Mouse (Mus musculus): ENCODE measurements at regions not wholly inside any gene's neighbourhood (a gene's known extent, or its start where the extent isn't known, plus 50 kb on each side); places are given as distances from the start of the nearest gene placed in this dataset.

- H3K27ac ChIP-seq (ENCODE audit: poor library complexity, severe bottlenecking), result no peak overlapping the region
- ATAC-seq (ENCODE audit: insufficient number of reproducible peaks, low FRiP score), result no peak
- no peak overlapping the region for H3K9ac ChIP-seq
- no peaks in the 10 kb centered on the region for H3K36me3 ChIP-seq
- no peak overlapping the region for H3K4me3 ChIP-seq
- no peaks in the 10 kb centered on the region for H3K27me3 ChIP-seq (replicated peaks)
- H3K4me1 ChIP-seq (replicated peaks), result no peaks in the 10 kb centered on the region
- 69% methylated on average over 4 of the region's 4 CpGs for WGBS
- no peak overlapping the region for H3K4me2 ChIP-seq
- H3K9me3 ChIP-seq (replicated peaks), result no peaks in the 10 kb centered on the region
Measured at GRCm38 (mm10) chr1:143200213-143200889, 440.1 kb upstream of the B3galt2 start.

DNA sequence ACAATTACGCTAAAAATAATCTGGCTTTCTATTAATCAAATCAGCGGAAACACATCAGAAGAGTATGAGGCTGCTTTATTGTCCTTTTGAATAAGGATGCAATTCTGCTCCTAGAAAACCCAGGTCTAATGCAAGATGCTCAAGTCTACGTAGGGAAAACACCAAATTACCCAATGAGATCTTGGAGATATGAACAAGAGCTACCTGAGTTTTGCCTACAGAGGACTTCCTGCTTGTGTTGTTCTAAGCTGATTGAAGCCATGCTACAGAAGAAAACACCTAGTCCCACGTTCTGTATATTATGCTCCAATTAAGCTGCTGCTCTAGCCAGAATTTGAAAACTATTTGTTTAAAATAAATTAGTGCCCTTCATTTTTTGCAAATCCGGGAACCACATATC lies 439.5 kb upstream of the B3galt2 start:
- 81% methylated on average over 5 of the region's 5 CpGs for WGBS
- Histone ChIP-seq H3K9me3 (replicated peaks) (no peaks in the 10 kb centered on the region), H3K36me3 (no peaks in the 10 kb centered on the region), H3K27ac (ENCODE audit: poor library complexity, severe bottlenecking) (no peak overlapping the region), H3K4me3 (no peak overlapping the region), H3K9ac (no peak overlapping the region), H3K27me3 (replicated peaks) (no peaks in the 10 kb centered on the region), H3K4me2 (no peak overlapping the region), H3K4me1 (replicated peaks) (no peaks in the 10 kb centered on the region)
- no peak for ATAC-seq (ENCODE audit: insufficient number of reproducible peaks, low FRiP score)

- peak; percentile 77 for ATAC-seq (ENCODE audit: insufficient number of reproducible peaks, low FRiP score)
- no peaks in the 10 kb centered on the region for H3K4me1 ChIP-seq (replicated peaks)
- WGBS, result 39% methylated on average over 3 of the region's 3 CpGs
- no peak overlapping the region for H3K4me2 ChIP-seq
- H3K36me3 ChIP-seq, result no peaks in the 10 kb centered on the region
- no peaks in the 10 kb centered on the region for H3K27me3 ChIP-seq (replicated peaks)
- no peak overlapping the region for H3K27ac ChIP-seq (ENCODE audit: poor library complexity, severe bottlenecking)
- no peaks in the 10 kb centered on the region for H3K9me3 ChIP-seq (replicated peaks)
- H3K9ac ChIP-seq, result no peak overlapping the region
- H3K4me3 ChIP-seq, result no peak overlapping the region
Measured at GRCm38 (mm10) chr1:143202182-143202581, 438.3 kb upstream of the B3galt2 start.

GRCm38 (mm10) chr1:143204070-143204469 lies 436.4 kb upstream of the B3galt2 start:
- no peak overlapping the region for H3K27ac ChIP-seq (ENCODE audit: poor library complexity, severe bottlenecking)
- no peak for ATAC-seq (ENCODE audit: insufficient number of reproducible peaks, low FRiP score)
- no peaks in the 10 kb centered on the region for H3K36me3 ChIP-seq
- no peaks in the 10 kb centered on the region for H3K9me3 ChIP-seq (replicated peaks)
- no peak overlapping the region for H3K4me3 ChIP-seq
- H3K27me3 ChIP-seq (replicated peaks), result no peaks in the 10 kb centered on the region
- H3K4me2 ChIP-seq, result no peak overlapping the region
- no peak overlapping the region for H3K9ac ChIP-seq
- H3K4me1 ChIP-seq (replicated peaks), result no peaks in the 10 kb centered on the region

DNA sequence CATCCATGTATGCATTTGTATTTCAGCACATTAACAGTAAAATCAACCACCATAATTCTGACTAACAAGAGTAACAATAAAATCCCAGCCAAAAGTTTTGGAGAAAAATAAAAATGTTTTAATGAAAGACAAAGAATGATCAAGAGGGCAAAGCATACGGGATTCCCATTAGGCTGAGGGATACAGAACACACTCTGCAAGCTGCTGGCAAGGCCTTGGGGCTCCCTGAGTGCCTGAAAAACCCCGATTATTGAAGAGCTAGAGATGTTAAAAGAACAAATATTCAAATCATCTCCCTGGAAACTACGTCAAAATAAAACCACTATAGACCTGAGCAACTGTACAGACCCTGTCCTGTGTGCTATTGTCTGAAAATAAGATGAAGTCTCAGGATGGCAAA lies 433.5 kb upstream of the B3galt2 start:
- H3K36me3 ChIP-seq, result no peaks in the 10 kb centered on the region
- no peak for ATAC-seq (ENCODE audit: insufficient number of reproducible peaks, low FRiP score)
- no peaks in the 10 kb centered on the region for H3K27me3 ChIP-seq (replicated peaks)
- no peak overlapping the region for H3K9ac ChIP-seq
- H3K4me2 ChIP-seq, result no peak overlapping the region
- H3K9me3 ChIP-seq (replicated peaks), result no peaks in the 10 kb centered on the region
- no peak overlapping the region for H3K27ac ChIP-seq (ENCODE audit: poor library complexity, severe bottlenecking)
- no peak overlapping the region for H3K4me3 ChIP-seq
- no peaks in the 10 kb centered on the region for H3K4me1 ChIP-seq (replicated peaks)
- 73% methylated on average over 3 of the region's 3 CpGs for WGBS

DNA sequence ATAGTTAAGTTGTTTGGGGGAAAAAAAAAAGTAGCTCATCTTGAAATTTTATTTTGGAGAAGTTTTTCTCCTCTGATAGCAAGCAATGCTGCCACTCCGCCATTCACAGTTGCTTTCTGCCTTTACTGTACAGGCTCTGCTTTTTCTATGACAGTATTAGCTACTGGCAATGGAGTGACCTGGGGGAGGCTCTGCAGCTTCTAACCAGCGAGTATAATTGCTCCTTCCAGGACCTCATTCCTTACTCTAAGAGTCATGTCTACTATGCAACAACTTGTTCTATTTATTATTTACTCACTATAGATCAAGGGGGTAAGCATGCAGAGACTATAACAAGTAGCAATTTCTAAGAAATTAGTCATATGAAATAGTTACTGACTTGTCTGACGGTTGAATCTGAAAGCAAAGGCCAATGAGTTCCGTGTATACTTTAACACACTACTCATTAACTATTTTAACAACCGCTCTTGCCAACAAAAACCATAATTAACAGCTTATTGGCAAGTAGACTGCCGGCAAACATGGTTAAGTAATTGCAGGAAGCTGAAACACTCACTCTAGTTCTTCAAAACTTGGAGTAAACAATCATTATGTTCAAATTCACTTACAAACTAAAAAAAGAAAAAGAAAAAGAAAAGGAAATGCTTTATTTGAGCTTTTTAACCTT lies 432.9 kb upstream of the B3galt2 start:
- Histone ChIP-seq H3K27ac (ENCODE audit: poor library complexity, severe bottlenecking) (no peak overlapping the region), H3K36me3 (no peaks in the 10 kb centered on the region), H3K4me2 (no peak overlapping the region), H3K4me1 (replicated peaks) (no peaks in the 10 kb centered on the region), H3K9me3 (replicated peaks) (no peaks in the 10 kb centered on the region), H3K4me3 (no peak overlapping the region), H3K27me3 (replicated peaks) (no peaks in the 10 kb centered on the region), H3K9ac (no peak overlapping the region)
- no peak for ATAC-seq (ENCODE audit: insufficient number of reproducible peaks, low FRiP score)
- WGBS, result 75% methylated on average over 6 of the region's 6 CpGs

DNA sequence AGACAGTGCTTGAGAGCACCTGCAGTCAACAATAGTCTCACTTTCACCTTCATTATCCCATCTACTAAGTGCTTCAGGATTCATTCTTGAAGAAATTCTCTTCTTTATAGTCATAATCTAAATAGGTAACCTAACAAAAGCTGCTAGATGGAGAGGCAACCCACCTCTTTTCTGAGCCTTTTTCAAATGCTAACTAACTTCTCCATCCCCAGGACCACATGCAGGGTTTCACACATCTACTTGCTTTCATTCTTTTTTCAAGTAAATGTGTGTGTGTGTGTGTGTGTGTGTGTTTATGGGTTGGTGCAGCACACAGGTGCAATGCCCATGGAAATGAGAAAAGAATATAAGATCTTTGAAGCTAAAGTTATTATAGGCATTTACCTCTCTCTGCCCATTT lies 423.1 kb upstream of the B3galt2 start:
- H3K9me3 ChIP-seq (replicated peaks), result no peaks in the 10 kb centered on the region
- no peak for ATAC-seq (ENCODE audit: insufficient number of reproducible peaks, low FRiP score)
- no peak overlapping the region for H3K9ac ChIP-seq
- H3K27me3 ChIP-seq (replicated peaks), result no peaks in the 10 kb centered on the region
- H3K4me2 ChIP-seq, result no peak overlapping the region
- H3K36me3 ChIP-seq, result no peaks in the 10 kb centered on the region
- H3K4me1 ChIP-seq (replicated peaks), result no peaks in the 10 kb centered on the region
- H3K27ac ChIP-seq (ENCODE audit: poor library complexity, severe bottlenecking), result no peak overlapping the region
- no peak overlapping the region for H3K4me3 ChIP-seq

DNA sequence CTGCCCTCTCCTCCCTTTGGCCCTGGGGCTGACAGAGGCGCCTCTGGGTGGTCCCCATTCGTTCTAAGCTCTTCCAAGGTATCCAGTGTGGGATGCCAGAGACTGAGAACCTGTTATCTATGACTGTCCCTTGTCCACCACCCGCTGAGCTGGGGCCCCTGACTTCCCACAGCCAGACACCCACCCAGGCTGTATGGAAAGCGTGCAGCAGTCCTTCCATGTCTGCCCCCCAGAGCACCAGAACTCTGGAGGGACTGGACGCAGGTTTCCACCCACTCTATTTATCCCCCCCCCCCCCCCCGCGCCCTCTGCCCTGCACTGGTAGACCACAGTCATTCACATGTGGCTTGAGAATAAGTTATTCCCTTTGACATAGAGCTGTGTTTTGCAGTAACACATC lies 408.5 kb upstream of the B3galt2 start:
- WGBS, result 85% methylated on average over 7 of the region's 7 CpGs
- Histone ChIP-seq H3K27ac (ENCODE audit: poor library complexity, severe bottlenecking) (no peak overlapping the region), H3K27me3 (replicated peaks) (no peaks in the 10 kb centered on the region), H3K4me3 (no peak overlapping the region), H3K36me3 (no peaks in the 10 kb centered on the region), H3K4me1 (replicated peaks) (no peaks in the 10 kb centered on the region), H3K9me3 (replicated peaks) (peaks cover 7% of the 10 kb centered on the region; the same call in 1 of the 2 replicates), H3K4me2 (no peak overlapping the region), H3K9ac (no peak overlapping the region)
- ATAC-seq (ENCODE audit: insufficient number of reproducible peaks, low FRiP score), result no peak

DNA sequence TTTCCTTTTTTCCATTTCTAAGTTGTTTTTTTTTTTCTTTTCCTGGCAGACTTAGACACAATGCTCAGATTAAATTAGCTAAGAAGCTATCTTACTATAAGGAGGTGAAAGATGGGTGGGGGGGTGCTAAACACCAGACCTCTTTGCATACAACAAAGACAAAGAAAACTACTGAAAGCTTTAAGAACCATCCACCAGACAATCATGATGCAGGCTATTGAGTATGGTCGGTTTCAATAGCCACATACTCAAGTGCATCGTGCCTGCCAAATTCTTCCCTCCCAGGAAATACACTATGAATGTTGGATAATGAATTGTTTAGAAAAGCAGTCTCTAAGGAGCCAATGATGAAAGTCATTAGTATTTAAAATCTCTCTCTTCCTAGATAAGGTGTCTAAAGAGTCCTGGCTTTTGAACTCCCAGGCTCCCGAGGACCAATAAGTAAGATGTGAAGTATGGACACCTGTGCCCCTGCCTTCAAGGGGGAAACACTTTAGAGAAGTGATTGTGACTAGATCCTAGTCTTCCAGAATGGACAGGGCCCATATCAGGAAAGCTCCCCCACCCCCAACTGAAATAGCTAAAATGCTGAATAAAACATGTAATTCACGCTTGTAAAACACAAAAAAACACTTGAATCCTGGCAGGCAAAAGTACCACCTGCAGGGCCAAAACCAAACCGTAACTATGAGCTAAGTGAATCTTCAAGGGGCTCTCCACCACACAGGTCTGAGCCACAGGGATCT lies 381.8 kb upstream of the B3galt2 start:
- Histone ChIP-seq H3K27me3 (replicated peaks) (no peaks in the 10 kb centered on the region), H3K4me2 (no peak overlapping the region), H3K9me3 (replicated peaks) (no peaks in the 10 kb centered on the region), H3K9ac (no peak overlapping the region), H3K36me3 (no peaks in the 10 kb centered on the region), H3K4me3 (no peak overlapping the region), H3K4me1 (replicated peaks) (no peaks in the 10 kb centered on the region), H3K27ac (ENCODE audit: poor library complexity, severe bottlenecking) (no peak overlapping the region)
- WGBS, result 68% methylated on average over 5 of the region's 5 CpGs
- no peak for ATAC-seq (ENCODE audit: insufficient number of reproducible peaks, low FRiP score)

GRCm38 (mm10) chr1:143263263-143264038 lies 377.0 kb upstream of the B3galt2 start:
- ATAC-seq (ENCODE audit: insufficient number of reproducible peaks, low FRiP score), result peak; percentile 25; the same call in 1 of the 2 replicates
- Histone ChIP-seq H3K4me3 (no peak overlapping the region), H3K9ac (no peak overlapping the region), H3K4me2 (no peak overlapping the region), H3K4me1 (replicated peaks) (no peaks in the 10 kb centered on the region), H3K9me3 (replicated peaks) (no peaks in the 10 kb centered on the region), H3K27ac (ENCODE audit: poor library complexity, severe bottlenecking) (no peak overlapping the region), H3K27me3 (replicated peaks) (no peaks in the 10 kb centered on the region), H3K36me3 (no peaks in the 10 kb centered on the region)
- WGBS, result 72% methylated on average over 11 of the region's 11 CpGs

DNA sequence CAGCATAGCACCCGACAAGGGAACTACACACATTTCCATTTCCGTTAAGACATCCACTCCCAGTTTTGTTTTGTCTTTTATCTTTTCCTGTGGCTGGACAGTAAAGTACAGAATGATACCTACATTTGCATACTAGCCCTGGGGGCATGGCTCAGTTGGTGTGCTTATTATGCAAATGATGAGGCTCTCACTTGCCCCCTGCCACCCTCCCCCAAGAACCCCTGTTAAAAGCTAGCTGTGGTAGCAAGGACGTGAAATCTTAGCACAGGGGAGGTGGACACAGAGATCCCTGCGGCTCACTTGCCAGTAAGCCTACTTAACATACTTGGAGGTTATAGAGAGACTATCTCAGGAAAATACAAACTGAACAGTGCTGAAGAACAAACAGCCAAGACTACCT lies 375.2 kb upstream of the B3galt2 start:
- H3K4me1 ChIP-seq (replicated peaks), result no peaks in the 10 kb centered on the region
- no peaks in the 10 kb centered on the region for H3K27me3 ChIP-seq (replicated peaks)
- WGBS, result 68% methylated on average over 4 of the region's 4 CpGs
- no peak overlapping the region for H3K4me2 ChIP-seq
- H3K27ac ChIP-seq (ENCODE audit: poor library complexity, severe bottlenecking), result no peak overlapping the region
- no peak for ATAC-seq (ENCODE audit: insufficient number of reproducible peaks, low FRiP score)
- no peak overlapping the region for H3K4me3 ChIP-seq
- no peaks in the 10 kb centered on the region for H3K9me3 ChIP-seq (replicated peaks)
- H3K9ac ChIP-seq, result no peak overlapping the region
- H3K36me3 ChIP-seq, result no peaks in the 10 kb centered on the region
